Mouse (Mus musculus) yolk sac, embryonic 10.5 days (tissue): ENCODE results near the gene Wnt6.
A peak's percentile ranks its signal among the peaks of the same experiment; 100 is the strongest.

ENCODE experiments used
- DNase-seq: peaks from one replicate; pipeline ENCODE4 v3.0.0-alpha.2; 2017; ENCODE audit warnings: low spot score

Gene Wnt6

DNA sequence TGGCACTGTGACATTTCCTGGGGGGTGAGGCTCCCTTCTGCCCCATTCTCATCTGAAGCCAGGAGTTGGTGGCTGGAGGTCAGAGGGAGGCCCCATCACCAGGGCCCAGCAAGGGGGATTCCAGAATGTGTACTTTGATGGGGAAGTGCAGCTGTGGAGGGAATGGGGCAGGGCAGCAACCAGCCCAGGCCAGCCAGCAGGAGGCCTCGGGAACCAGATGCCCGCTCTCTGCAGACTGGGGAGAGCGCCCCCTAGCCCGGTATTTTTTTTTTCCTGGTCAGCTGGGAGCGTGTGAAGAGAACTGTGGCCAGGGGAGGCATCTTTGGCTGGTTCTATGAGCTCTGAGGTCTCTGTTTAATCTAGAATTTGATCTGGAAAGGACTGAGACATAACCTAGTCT lies 4.1 kb downstream of the Wnt6 start:
- DNase-seq = no peak

GRCm38 (mm10) chr1:74778934-74779486 lies 7.3 kb downstream of the Wnt6 start:
- DNase-seq = no peak

- DNase-seq = no peak
These were observed 10.4 kb downstream of the Wnt6 start for GRCm38 (mm10) chr1:74782045-74782444.

DNA sequence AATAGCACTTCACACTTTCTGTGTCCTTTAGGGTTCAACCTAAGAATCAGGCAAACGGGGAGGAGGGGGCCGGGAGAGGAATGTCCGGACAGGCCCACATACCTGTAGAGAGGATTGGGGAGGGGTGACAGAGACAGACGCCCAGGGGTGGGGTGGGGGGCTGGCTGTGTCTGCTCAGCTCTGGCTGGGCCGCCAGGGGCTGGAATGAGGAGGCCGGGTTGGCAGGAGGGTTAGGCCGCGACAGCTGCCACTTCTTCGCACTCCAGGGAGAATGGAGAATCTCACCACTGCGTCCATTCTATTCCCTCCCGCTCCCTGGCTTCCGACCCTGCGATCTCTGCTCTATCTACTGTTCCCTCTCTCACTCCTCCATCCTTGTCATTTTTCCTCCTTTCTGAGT lies 11.9 kb downstream of the Wnt6 start:
- DNase-seq = no peak

DNA sequence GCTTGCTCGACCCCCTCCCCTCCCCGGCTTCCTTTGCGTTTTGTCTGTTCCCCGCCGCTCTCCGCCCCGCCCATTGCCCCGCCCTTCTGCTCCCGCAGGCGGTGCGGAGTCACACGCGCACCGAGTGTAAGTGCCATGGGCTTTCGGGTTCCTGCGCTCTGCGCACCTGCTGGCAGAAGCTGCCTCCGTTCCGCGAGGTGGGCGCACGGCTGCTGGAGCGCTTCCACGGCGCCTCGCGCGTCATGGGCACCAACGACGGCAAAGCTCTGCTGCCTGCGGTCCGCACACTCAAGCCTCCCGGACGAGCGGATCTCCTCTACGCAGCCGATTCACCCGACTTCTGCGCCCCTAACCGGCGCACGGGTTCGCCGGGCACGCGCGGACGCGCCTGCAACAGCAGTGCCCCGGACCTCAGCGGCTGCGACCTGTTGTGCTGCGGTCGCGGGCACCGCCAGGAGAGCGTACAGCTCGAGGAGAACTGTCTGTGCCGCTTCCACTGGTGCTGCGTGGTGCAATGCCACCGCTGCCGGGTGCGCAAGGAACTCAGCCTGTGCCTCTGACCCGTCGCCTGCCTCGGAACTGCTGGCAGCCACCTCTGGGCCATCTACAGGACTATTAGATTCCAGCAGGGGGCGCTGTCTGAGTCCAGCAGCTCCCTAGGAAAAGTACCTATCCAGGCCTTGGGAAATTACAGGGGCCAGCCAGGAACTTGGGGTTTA lies 12.5 kb downstream of the Wnt6 start:
- no peak for DNase-seq

- peak; percentile 60 for DNase-seq
These were observed 16.2 kb downstream of the Wnt6 start for GRCm38 (mm10) chr1:74787846-74788245.

GRCm38 (mm10) chr1:74788603-74789176 lies 17.0 kb downstream of the Wnt6 start:
- DNase-seq = no peak

DNA sequence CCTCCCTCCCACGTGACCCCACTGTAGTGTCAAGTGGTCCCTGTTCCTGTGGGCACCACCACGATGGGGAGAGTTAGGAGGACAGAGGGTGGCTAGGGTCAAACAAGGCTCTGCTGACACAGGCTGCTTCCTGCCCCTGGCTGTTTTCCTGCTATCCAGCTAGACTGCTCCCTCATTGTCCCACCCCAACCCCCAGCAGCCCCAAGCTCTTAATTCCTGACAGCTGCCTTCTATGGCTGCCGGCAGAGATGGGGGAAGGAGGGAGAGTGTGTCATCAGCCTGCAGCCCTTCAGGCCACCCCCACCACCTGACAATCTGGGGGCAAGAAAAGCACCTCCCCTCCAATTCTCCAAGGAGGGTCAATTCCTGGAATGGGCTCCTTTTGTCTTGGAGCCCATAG lies 18.4 kb downstream of the Wnt6 start:
- DNase-seq = no peak

DNA sequence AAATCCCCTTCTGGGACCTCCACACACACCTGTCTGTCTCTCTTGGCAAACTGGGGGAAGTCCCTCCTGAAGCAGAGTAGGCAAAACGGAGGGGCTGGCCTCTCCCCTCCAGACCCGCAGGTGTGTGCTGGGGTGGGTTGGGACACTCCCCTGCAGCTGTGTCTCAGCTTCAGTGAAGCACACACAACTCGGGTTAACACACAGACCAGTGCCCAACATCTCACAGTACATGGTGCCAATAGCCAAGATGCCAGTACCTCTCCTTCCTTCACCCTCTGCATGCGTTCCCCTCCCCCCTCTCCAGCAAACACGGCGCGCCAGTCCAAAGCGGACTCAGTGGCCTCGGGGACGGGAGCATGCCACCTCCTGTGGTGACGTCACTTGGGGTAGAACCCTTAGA lies 19.6 kb downstream of the Wnt6 start, which contains the start of gene Wnt10a:
TSS of gene Wnt10a (plus strand) at position 268 of the 400 bp plus-strand sequence.
- no peak for DNase-seq

GRCm38 (mm10) chr1:74792831-74793660 lies 21.4 kb downstream of the Wnt6 start:
- no peak for DNase-seq

GRCm38 (mm10) chr1:74794487-74795144 lies 22.9 kb downstream of the Wnt6 start:
- no peak for DNase-seq

DNA sequence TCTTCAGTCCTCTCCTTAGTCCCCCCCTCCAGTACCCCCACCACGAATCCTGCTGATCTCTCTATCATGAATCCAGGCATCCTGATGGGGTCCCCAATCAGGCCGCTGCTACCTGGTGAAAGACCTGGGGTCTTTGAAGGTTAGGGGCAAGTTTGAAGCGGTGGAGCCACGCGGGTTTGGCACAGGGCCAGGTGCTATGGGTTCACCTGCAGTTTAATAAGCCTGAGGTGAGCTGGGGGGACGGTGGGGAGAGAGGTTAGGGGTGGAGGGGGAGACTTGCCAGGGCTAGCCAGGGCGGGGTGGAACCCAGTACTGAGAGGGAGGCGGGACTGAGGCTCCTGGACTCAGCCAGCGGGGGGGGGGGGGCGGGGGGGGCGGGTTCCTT lies 23.4 kb downstream of the Wnt6 start:
- DNase-seq = no peak

GRCm38 (mm10) chr1:74797459-74797858 lies 25.8 kb downstream of the Wnt6 start:
- DNase-seq = no peak

- no peak for DNase-seq
These were observed 28.8 kb downstream of the Wnt6 start for GRCm38 (mm10) chr1:74800424-74800888.

DNA sequence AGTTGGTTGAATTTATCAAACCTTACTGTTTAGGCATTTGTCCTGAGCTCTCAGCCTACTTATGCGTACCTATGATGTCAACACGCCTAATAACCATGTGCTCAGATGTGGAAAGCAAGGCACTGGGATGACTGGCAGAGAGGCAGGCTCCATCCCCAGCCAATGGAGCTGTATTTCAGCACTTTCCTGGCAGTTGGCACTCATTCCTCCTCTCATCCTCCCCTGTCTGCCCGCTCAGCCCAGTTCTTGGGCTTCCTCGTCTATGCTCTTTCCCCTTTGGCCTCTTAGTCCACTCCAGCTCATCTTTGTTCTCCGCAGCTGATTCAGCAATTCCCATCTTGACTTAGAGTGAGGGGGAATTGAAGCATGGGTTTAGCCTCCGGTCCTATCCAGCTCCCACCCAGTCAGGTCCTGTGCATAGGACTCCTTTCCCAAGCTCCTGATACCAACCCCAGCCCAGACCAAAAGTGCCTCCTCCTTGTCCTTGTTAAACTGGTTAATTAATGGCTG lies 30.0 kb downstream of the Wnt6 start:
- no peak for DNase-seq

- peak; percentile 72 for DNase-seq
These were observed 31.3 kb downstream of the Wnt6 start for GRCm38 (mm10) chr1:74802795-74803656.

DNA sequence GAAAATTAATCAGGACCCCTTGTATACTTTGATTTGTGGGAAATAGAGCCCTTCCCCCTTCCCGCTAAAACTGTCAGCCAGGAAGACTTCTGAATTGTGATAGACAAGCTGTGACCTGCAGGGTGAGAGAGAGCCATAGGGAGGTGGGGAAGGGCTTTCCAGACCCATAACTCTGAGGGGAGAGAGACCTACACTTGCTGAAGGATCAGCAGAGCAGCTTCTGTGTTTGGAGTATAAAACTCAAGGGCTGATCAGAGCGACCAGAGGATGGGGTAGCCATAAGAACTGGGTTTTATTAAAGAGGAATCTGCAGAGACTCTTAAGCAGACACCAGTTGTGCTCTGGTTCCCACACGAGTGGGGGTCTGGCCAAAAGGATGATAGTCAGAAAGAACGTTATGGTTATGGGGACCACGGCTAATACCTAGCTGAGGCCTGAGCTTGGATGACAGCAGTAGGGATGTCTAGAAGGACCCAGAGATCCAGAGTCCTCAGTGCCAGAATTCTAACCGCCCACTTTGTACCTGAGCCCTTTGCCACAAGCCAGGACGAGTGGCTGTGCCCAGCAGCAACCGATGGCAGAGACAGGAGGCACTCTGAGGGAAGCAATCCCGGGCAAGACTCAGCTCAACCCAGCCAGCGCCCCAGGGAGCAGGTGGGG lies 32.6 kb downstream of the Wnt6 start:
- DNase-seq = no peak

- DNase-seq = no peak
These were observed 33.7 kb downstream of the Wnt6 start for GRCm38 (mm10) chr1:74805340-74805835.

GRCm38 (mm10) chr1:74805843-74806242 lies 34.2 kb downstream of the Wnt6 start:
- DNase-seq = no peak
